Mouse (Mus musculus) thymus, adult 2 months (tissue): ENCODE data around the gene Anapc1. TPM values are rescaled to one million over a fixed set of nuclear protein-coding genes. Genes with fewer than 3 reads are reported as not detected.

Experiments used
- DNase-seq: peaks from one replicate; pipeline ENCODE4 v3.0.0; 2021
- H3K27ac ChIP-seq: fragments of 200-500 bp; 2 replicates; pipeline ENCODE4 v1.5.1; 2012; ENCODE audit warnings: low read length, control low read depth; ENCODE audit not compliant: control insufficient read depth, insufficient read depth
- H3K27me3 ChIP-seq: fragments of 200-500 bp; 2 replicates; pipeline ENCODE4 v1.6.1; 2012; ENCODE audit warnings: mild to moderate bottlenecking, low read length, moderate library complexity, mixed read lengths; ENCODE audit not compliant: control insufficient read depth, insufficient read depth
- H3K36me3 ChIP-seq: fragments of 200-500 bp; 2 replicates; pipeline ENCODE4 v1.6.1; 2012; ENCODE audit warnings: mild to moderate bottlenecking, low read length, moderate library complexity; ENCODE audit not compliant: control insufficient read depth, insufficient read depth
- H3K4me1 ChIP-seq: fragments of 200-500 bp; replicated peaks from 2 replicates; pipeline ENCODE4 v1.6.1; 2012; ENCODE audit warnings: low read length; ENCODE audit not compliant: control insufficient read depth, insufficient read depth
- H3K4me3 ChIP-seq: fragments of 200-500 bp; 2 replicates; pipeline ENCODE4 v1.5.1; 2012; ENCODE audit warnings: mild to moderate bottlenecking, low read length, control low read depth, moderate library complexity; ENCODE audit not compliant: control insufficient read depth, insufficient read depth
- CTCF ChIP-seq: fragments of 200-500 bp; IDR thresholded peaks from 2 replicates; pipeline ENCODE4 v1.5.1; 2012; ENCODE audit warnings: mild to moderate bottlenecking, control low read depth, low read length, moderate library complexity, borderline replicate concordance; ENCODE audit not compliant: control insufficient read depth, poor library complexity, insufficient read depth; ENCODE audit errors: extremely low read depth
- POLR2A ChIP-seq: fragments of 200-500 bp; IDR thresholded peaks from 2 replicates; pipeline ENCODE4 v1.6.1; 2012; ENCODE audit warnings: mild to moderate bottlenecking, low read length, control low read depth, moderate library complexity; ENCODE audit not compliant: control insufficient read depth, poor library complexity, insufficient read depth; ENCODE audit errors: extremely low read depth
- WGBS: fragments of 180-500 bp; shearing (Covaris S2); methylation state at CpG from one replicate; pipeline ENCODE4 v1.1.7; 2018; 5-methylcytosine and 5-hydroxymethylcytosine counted together
- polyA plus RNA-seq: library from polyadenylated mRNA; depleted of rRNA; stranded (reverse); fragments of >200 nt; gene quantifications from 2 replicates; pipeline ENCODE4 v1.2.3, GENCODE M21; 2012; rRNA removed

Anapc1 gene
- polyA plus RNA-seq, 1 experiment, result 71.4 TPM

GRCm38 (mm10) chr2:128564195-128564594 lies 123.0 kb downstream of the Anapc1 start:
- 97% methylated on average over 3 of the region's 3 CpGs for WGBS
- Histone ChIP-seq H3K27me3 (no peaks in the 10 kb centered on the region), H3K4me3 (no peak overlapping the region), H3K4me1 (no peaks in the 10 kb centered on the region), H3K27ac (no peak overlapping the region), H3K36me3 (no peaks in the 10 kb centered on the region)
- no peak for TF ChIP-seq POLR2A
- TF ChIP-seq CTCF, result no peak
- no peak for DNase-seq

Other genes with a start within 250 kb of the Anapc1 start
- gene Spdye4c, start 96.2 kb downstream of the Anapc1 start, polyA plus RNA-seq, result not detected in 2 replicates
- gene Mertk, start 11.6 kb upstream of the Anapc1 start, polyA plus RNA-seq, result 3.0 and 3.3 TPM in 2 replicates
- 16.2 and 18.3 TPM in 2 replicates for gene Tmem87b, start 130.7 kb upstream of the Anapc1 start, polyA plus RNA-seq
- 0.64 and 0.69 TPM in 2 replicates for gene Fbln7, start 175.6 kb upstream of the Anapc1 start, polyA plus RNA-seq